Mouse (Mus musculus): ENCODE data around the gene St7.
"Not testable (repeated sequence)": the region's sequence is repeated elsewhere in the genome, so short reads cannot be mapped to it uniquely, and the experiment has no call there.

The St7 gene

GRCm38 (mm10) chr6:17692647-17693046 lies at the start of gene St7:
TSS of gene St7 (plus strand) at chr6:17692933.
- DNase-seq, result no peak

- DNase-seq, result no peak
Measured at GRCm38 (mm10) chr6:17646107-17646506, 46.6 kb upstream of the St7 start.

GRCm38 (mm10) chr6:17652132-17652531 lies 40.6 kb upstream of the St7 start:
- DNase-seq, result no peak

- DNase-seq, result no peak
Measured at GRCm38 (mm10) chr6:17655080-17655479, 37.7 kb upstream of the St7 start.

GRCm38 (mm10) chr6:17657308-17657707 lies 35.4 kb upstream of the St7 start:
- DNase-seq, result no peak

- DNase-seq, result no peak
Measured at GRCm38 (mm10) chr6:17665348-17665747, 27.4 kb upstream of the St7 start.

- DNase-seq, result no peak
Measured at GRCm38 (mm10) chr6:17666024-17666423, 26.7 kb upstream of the St7 start.

GRCm38 (mm10) chr6:17667813-17668212 lies 24.9 kb upstream of the St7 start:
- DNase-seq, result no peak

- no peak for DNase-seq
Measured at GRCm38 (mm10) chr6:17668334-17668733, 24.4 kb upstream of the St7 start.

- DNase-seq, result no peak
Measured at GRCm38 (mm10) chr6:17669826-17670225, 22.9 kb upstream of the St7 start.

GRCm38 (mm10) chr6:17675019-17675756 lies 17.5 kb upstream of the St7 start:
- peak; percentile 28 to 63 for DNase-seq

- no peak for DNase-seq
Measured at GRCm38 (mm10) chr6:17677008-17677407, 15.7 kb upstream of the St7 start.

- DNase-seq, result no peak
Measured at GRCm38 (mm10) chr6:17680266-17680925, 12.3 kb upstream of the St7 start.

- no peak for DNase-seq
Measured at GRCm38 (mm10) chr6:17681810-17682209, 10.9 kb upstream of the St7 start.

GRCm38 (mm10) chr6:17688676-17689075 lies 4.1 kb upstream of the St7 start:
- DNase-seq, result no peak

- peak; percentile 41 to 60 for DNase-seq
Measured at GRCm38 (mm10) chr6:17693726-17694549, 1.2 kb downstream of the St7 start.

GRCm38 (mm10) chr6:17694550-17694951 lies 1.8 kb downstream of the St7 start:
- DNase-seq, result peak; percentile 54 to 69

- DNase-seq, result peak in 1 of 2 experiments; percentile 46
Measured at GRCm38 (mm10) chr6:17696321-17696734, 3.6 kb downstream of the St7 start.

- DNase-seq, result no peak
Measured at GRCm38 (mm10) chr6:17700936-17701612, 8.3 kb downstream of the St7 start.

GRCm38 (mm10) chr6:17704038-17704437 lies 11.3 kb downstream of the St7 start:
- DNase-seq, result not testable (repeated sequence)

GRCm38 (mm10) chr6:17705973-17706372 lies 13.2 kb downstream of the St7 start:
- DNase-seq, result no peak

GRCm38 (mm10) chr6:17718978-17719377 lies 26.2 kb downstream of the St7 start:
- DNase-seq, result no peak

- no peak for DNase-seq
Measured at GRCm38 (mm10) chr6:17719423-17719822, 26.7 kb downstream of the St7 start.
